In the genomic region with DNA sequence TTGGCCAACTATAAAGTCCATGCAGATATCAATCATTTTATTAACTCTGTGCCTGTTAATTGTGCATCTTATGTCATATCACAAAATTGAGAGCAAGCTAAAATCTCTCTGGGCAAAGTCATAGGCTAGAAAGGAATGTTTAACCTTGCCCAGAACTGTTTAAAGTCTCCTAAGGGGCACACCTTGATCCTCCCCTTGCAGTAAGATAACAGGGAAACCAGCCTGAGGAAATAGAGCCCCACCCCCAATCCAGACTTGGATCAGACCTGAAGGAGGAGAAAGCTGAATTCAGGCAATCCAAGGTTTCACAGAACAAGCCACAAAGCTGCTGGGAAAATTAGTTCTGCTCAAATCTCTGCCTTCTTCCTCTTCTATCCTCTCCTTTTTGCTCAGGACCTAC, we compare ENCODE assay signal across 25 mouse cellular contexts. TPM values are rescaled to one million over a fixed set of nuclear protein-coding genes. Genes with fewer than 3 reads are reported as not detected.
DNase-seq lines count a peak whose midpoint lies in the region; ATAC-seq lines count a peak whose summit lies in the region.
"Had no signal": no experiment of that assay in that cellular context is flagged by ENCODE, and none has a peak within 500 bp of the region (broad histone marks: within the 10 kb centered on the region; RNA-seq: fewer than 3 reads in every experiment).

No protein-coding gene starts in this region.

- H3K4me2 ChIP-seq in intestine, embryonic 16.5 days (ENCODE audit: low read depth, low read length) = no peak overlapping the region
- H3K4me2 ChIP-seq in stomach, embryonic 15.5 days = no peak overlapping the region
- H3K4me2 ChIP-seq: embryonic facial prominence, embryonic 12.5 days; embryonic facial prominence, embryonic 15.5 days; heart, embryonic 12.5 days; heart, embryonic 15.5 days; hindbrain, embryonic 14.5 days had no signal

- no peaks in the 10 kb centered on the region for H3K27me3 ChIP-seq in intestine, embryonic 16.5 days (replicated peaks; ENCODE audit: control insufficient read depth, insufficient read depth, low read length)
- no peaks in the 10 kb centered on the region for H3K27me3 ChIP-seq in stomach, embryonic 15.5 days (replicated peaks)
- H3K27me3 ChIP-seq: embryonic facial prominence, embryonic 12.5 days; embryonic facial prominence, embryonic 15.5 days; heart, embryonic 12.5 days; heart, embryonic 15.5 days had no signal

- peak; percentile 69 for ATAC-seq in intestine, embryonic 16.5 days
- no peak for ATAC-seq in stomach, embryonic 15.5 days (ENCODE audit: insufficient read depth, low FRiP score, low read depth)
- ATAC-seq: CD4-positive, CD25-positive, alpha-beta regulatory T cell, adult 4 months; forebrain, embryonic 14.5 days; forebrain, postnatal 0 days; hindbrain, postnatal 0 days had no signal

- no peak overlapping the region for H3K27ac ChIP-seq in intestine, embryonic 16.5 days (ENCODE audit: low read length)
- 0 out of 2 replicates have a peak overlapping the region, but pooled peaks have one; percentile 33 for H3K27ac ChIP-seq in stomach, embryonic 15.5 days
- H3K27ac ChIP-seq: embryonic facial prominence, embryonic 12.5 days; embryonic facial prominence, embryonic 15.5 days; gastrocnemius, adult 2 months; heart, embryonic 15.5 days; hindbrain, embryonic 14.5 days; hindbrain, postnatal 0 days had no signal

- no peak overlapping the region for H3K4me3 ChIP-seq in intestine, embryonic 16.5 days (ENCODE audit: low read length)
- no peak overlapping the region for H3K4me3 ChIP-seq in stomach, embryonic 15.5 days (replicated peaks)
- H3K4me3 ChIP-seq: embryonic facial prominence, embryonic 12.5 days; embryonic facial prominence, embryonic 15.5 days; gastrocnemius, adult 2 months; heart, embryonic 12.5 days; heart, embryonic 15.5 days had no signal

- H3K4me1 ChIP-seq in intestine, embryonic 16.5 days (ENCODE audit: control insufficient read depth, insufficient read depth, low read length) = peaks cover 7% of the 10 kb centered on the region
- peaks cover 6% of the 10 kb centered on the region; the same call in 1 of the 2 replicates for H3K4me1 ChIP-seq in stomach, embryonic 15.5 days

- no peaks in the 10 kb centered on the region for H3K9me3 ChIP-seq in intestine, embryonic 16.5 days (ENCODE audit: control insufficient read depth, low read length)
- H3K9me3 ChIP-seq in stomach, embryonic 15.5 days = no peaks in the 10 kb centered on the region
- H3K9me3 ChIP-seq: embryonic facial prominence, embryonic 12.5 days; embryonic facial prominence, embryonic 15.5 days; heart, embryonic 12.5 days; heart, embryonic 15.5 days had no signal

- DNase-seq in ZHBTc4 (ENCODE audit: low read depth, low spot score) = peak; percentile 23
- peak; percentile 42 for DNase-seq in yolk sac, embryonic 10.5 days (ENCODE audit: low spot score)
- no peak for DNase-seq in ovary, adult 18-20 months (ENCODE audit: low spot score)
- no peak for DNase-seq in thymus, postnatal 36 days
- DNase-seq: adrenal gland, postnatal 10 days; adrenal gland, postnatal 36 days; cerebellum, adult 18-20 months; cerebellum, adult 9-10 months; cerebellum, postnatal 25 days; forebrain, postnatal 0 days; gastrocnemius, adult 2 months; gastrocnemius, postnatal 14 days; heart, adult 18-20 months; heart, postnatal 10 days; heart, postnatal 4 days had no signal

- no peaks in the 10 kb centered on the region for H3K36me3 ChIP-seq in intestine, embryonic 16.5 days (ENCODE audit: control insufficient read depth, insufficient read depth, low read length)
- H3K36me3 ChIP-seq in stomach, embryonic 15.5 days = no peaks in the 10 kb centered on the region
- H3K36me3 ChIP-seq: embryonic facial prominence, embryonic 12.5 days; embryonic facial prominence, embryonic 15.5 days; heart, embryonic 12.5 days; heart, embryonic 15.5 days had no signal

- H3K9ac ChIP-seq in intestine, embryonic 16.5 days (ENCODE audit: low read depth, low read length) = no peak overlapping the region
- H3K9ac ChIP-seq in stomach, embryonic 15.5 days = no peak overlapping the region
- H3K9ac ChIP-seq: embryonic facial prominence, embryonic 12.5 days; embryonic facial prominence, embryonic 15.5 days; forebrain, postnatal 0 days; heart, embryonic 12.5 days; heart, embryonic 15.5 days; hindbrain, embryonic 14.5 days had no signal

RNA-seq across cellular contexts. Expression of a gene that starts 59.3 kb away (rescaled TPM):
- polyA plus RNA-seq in intestine, embryonic 16.5 days (2015; fragmentation: Nextera tagmentation; extraction: Ambion mirVana) = 25.3 and 27.9 TPM in 2 replicates
- polyA plus RNA-seq in stomach, embryonic 15.5 days (2015; fragmentation: Nextera tagmentation; extraction: Ambion mirVana) = 24.3 and 31.0 TPM in 2 replicates
- polyA plus RNA-seq: CD4-positive, CD25-positive, alpha-beta regulatory T cell, adult 4 months had no signal

Comparison
In these comparisons a context has a peak if more than half of its experiments do, and no peak if none do; other contexts are left out.
1. DNase-seq: peak in ZHBTc4 (single experiment) and yolk sac, embryonic 10.5 days (single experiment); none in ovary, adult 18-20 months (single experiment) and thymus, postnatal 36 days (0 of 2).